ENCODE assay signal across 9 mouse cellular contexts in the genomic region with DNA sequence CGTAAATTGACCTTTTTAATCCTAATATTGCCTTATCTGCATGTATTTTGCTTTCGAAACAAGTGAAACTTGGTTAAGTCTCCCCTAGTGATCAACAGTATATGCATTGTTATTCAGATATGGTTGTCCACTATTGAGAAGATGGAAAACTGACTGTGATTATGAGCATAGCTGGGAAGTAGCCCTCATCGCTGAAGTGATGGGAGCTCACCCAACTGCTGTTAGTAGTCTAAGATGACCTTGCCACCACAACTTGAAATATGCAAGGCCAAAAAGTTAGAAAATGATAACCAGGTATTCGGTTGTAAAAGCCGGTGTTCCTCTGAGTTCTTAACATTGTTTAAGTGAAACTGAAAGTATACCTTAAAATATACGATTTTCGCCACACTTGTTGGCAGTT. TPM values are rescaled to one million over a fixed set of nuclear protein-coding genes. Genes with fewer than 3 reads are reported as not detected.
DNase-seq lines count a peak whose midpoint lies in the region; ATAC-seq and TF ChIP-seq lines count a peak whose summit lies in the region.
"Had no signal": no experiment of that assay in that cellular context is flagged by ENCODE, and none has a peak within 500 bp of the region (broad histone marks: within the 10 kb centered on the region; RNA-seq: fewer than 3 reads in every experiment).

No protein-coding gene starts in this region.

- TF ChIP-seq EP300 in lung, postnatal 0 days (IDR thresholded peaks at IDR 0.05) = no peak

- no peak overlapping the region for H3K9ac ChIP-seq in forebrain, embryonic 15.5 days (replicated peaks)
- no peak overlapping the region for H3K9ac ChIP-seq in forebrain, embryonic 14.5 days (ENCODE audit: low read length)
- no peak overlapping the region for H3K9ac ChIP-seq in lung, embryonic 14.5 days
- no peak overlapping the region for H3K9ac ChIP-seq in lung, postnatal 0 days (replicated peaks; ENCODE audit: low read depth)
- no peak overlapping the region for H3K9ac ChIP-seq in intestine, embryonic 15.5 days

- TF ChIP-seq CTCF in lung, embryonic 14.5 days (IDR thresholded peaks at IDR 0.05; ENCODE audit: low read depth) = no peak
- TF ChIP-seq CTCF in lung, postnatal 0 days (IDR thresholded peaks at IDR 0.05) = no peak

- DNase-seq in forebrain, embryonic 14.5 days (ENCODE audit: low spot score) = no peak
- no peak for DNase-seq in lung, embryonic 14.5 days
- DNase-seq in lung, postnatal 0 days (ENCODE audit: low spot score) = no peak
- DNase-seq in naive thymus-derived CD4-positive, alpha-beta T cell, adult 2 months (ENCODE audit: low read depth) = peak; percentile 44
- DNase-seq in yolk sac, embryonic 10.5 days (ENCODE audit: low spot score) = no peak
- no peak for DNase-seq in left cerebral cortex, adult 18-20 months (ENCODE audit: low spot score in 2 of 2)
- DNase-seq: cerebellum, adult 11 months had no signal

- peaks cover 16% of the 10 kb centered on the region for H3K4me1 ChIP-seq in forebrain, embryonic 15.5 days
- H3K4me1 ChIP-seq in forebrain, embryonic 14.5 days (ENCODE audit: control insufficient read depth, insufficient read depth, low read length) = peaks cover 8% of the 10 kb centered on the region; the same call in 1 of the 2 replicates
- 0 out of 2 replicates have a peak, but pooled peaks cover 3% of the 10 kb centered on the region for H3K4me1 ChIP-seq in lung, embryonic 14.5 days (ENCODE audit: insufficient read depth)
- no peaks in the 10 kb centered on the region for H3K4me1 ChIP-seq in lung, postnatal 0 days (ENCODE audit: insufficient read depth, low read depth, low read length)
- peaks cover 6% of the 10 kb centered on the region; the same call in 1 of the 2 replicates for H3K4me1 ChIP-seq in intestine, embryonic 15.5 days (replicated peaks)

- 76% methylated on average over 7 of the region's 7 CpGs for WGBS in forebrain, embryonic 15.5 days
- WGBS in forebrain, embryonic 14.5 days = 78% methylated on average over 7 of the region's 7 CpGs
- WGBS in lung, embryonic 14.5 days = 85% methylated on average over 7 of the region's 7 CpGs
- 77% methylated on average over 7 of the region's 7 CpGs for WGBS in lung, postnatal 0 days
- WGBS in intestine, embryonic 15.5 days = 73% methylated on average over 7 of the region's 7 CpGs

- no peak for ATAC-seq in forebrain, embryonic 15.5 days (replicated peaks)
- no peak for ATAC-seq in forebrain, embryonic 14.5 days
- ATAC-seq in lung, embryonic 14.5 days (ENCODE audit: insufficient read depth) = no peak
- ATAC-seq in lung, postnatal 0 days = no peak
- no peak for ATAC-seq in intestine, embryonic 15.5 days

- H3K27me3 ChIP-seq in forebrain, embryonic 15.5 days = no peaks in the 10 kb centered on the region
- H3K27me3 ChIP-seq in forebrain, embryonic 14.5 days (replicated peaks; ENCODE audit: control insufficient read depth, insufficient read depth, low read length) = no peaks in the 10 kb centered on the region
- H3K27me3 ChIP-seq in lung, embryonic 14.5 days (ENCODE audit: insufficient read depth, low read length) = no peaks in the 10 kb centered on the region
- H3K27me3 ChIP-seq in lung, postnatal 0 days (replicated peaks; ENCODE audit: insufficient read depth, low read length) = no peaks in the 10 kb centered on the region
- no peaks in the 10 kb centered on the region for H3K27me3 ChIP-seq in intestine, embryonic 15.5 days (replicated peaks)

- H3K27ac ChIP-seq in forebrain, embryonic 15.5 days (replicated peaks) = 0 out of 2 replicates have a peak overlapping the region, but pooled peaks have one; percentile 41
- no peak overlapping the region for H3K27ac ChIP-seq in forebrain, embryonic 14.5 days (ENCODE audit: low read depth, low read length)
- H3K27ac ChIP-seq in lung, embryonic 14.5 days (ENCODE audit: low read depth) = no peak overlapping the region
- no peak overlapping the region for H3K27ac ChIP-seq in lung, postnatal 0 days (ENCODE audit: low read length)
- peak overlapping the region; percentile 99; the same call in 1 of the 2 replicates for H3K27ac ChIP-seq in intestine, embryonic 15.5 days

- H3K36me3 ChIP-seq in forebrain, embryonic 15.5 days = no peaks in the 10 kb centered on the region
- H3K36me3 ChIP-seq in forebrain, embryonic 14.5 days (ENCODE audit: control insufficient read depth, insufficient read depth, low read length) = no peaks in the 10 kb centered on the region
- no peaks in the 10 kb centered on the region for H3K36me3 ChIP-seq in lung, embryonic 14.5 days (ENCODE audit: insufficient read depth)
- no peaks in the 10 kb centered on the region for H3K36me3 ChIP-seq in lung, postnatal 0 days (ENCODE audit: insufficient read depth, low read length)
- H3K36me3 ChIP-seq in intestine, embryonic 15.5 days = no peaks in the 10 kb centered on the region

- H3K9me3 ChIP-seq in forebrain, embryonic 15.5 days = no peaks in the 10 kb centered on the region
- H3K9me3 ChIP-seq in forebrain, embryonic 14.5 days (replicated peaks; ENCODE audit: control insufficient read depth, low read length) = no peaks in the 10 kb centered on the region
- H3K9me3 ChIP-seq in lung, embryonic 14.5 days (ENCODE audit: low read depth, low read length) = no peaks in the 10 kb centered on the region
- H3K9me3 ChIP-seq in lung, postnatal 0 days (ENCODE audit: low read length) = no peaks in the 10 kb centered on the region
- H3K9me3 ChIP-seq in intestine, embryonic 15.5 days = no peaks in the 10 kb centered on the region

- H3K4me3 ChIP-seq in forebrain, embryonic 15.5 days = no peak overlapping the region
- H3K4me3 ChIP-seq in forebrain, embryonic 14.5 days (ENCODE audit: low read depth, low read length) = no peak overlapping the region
- no peak overlapping the region for H3K4me3 ChIP-seq in lung, embryonic 14.5 days (ENCODE audit: low read depth, low read length)
- no peak overlapping the region for H3K4me3 ChIP-seq in lung, postnatal 0 days (ENCODE audit: low read depth, low read length)
- peak overlapping the region; percentile 94 for H3K4me3 ChIP-seq in intestine, embryonic 15.5 days (replicated peaks)

- H3K4me2 ChIP-seq in forebrain, embryonic 15.5 days (replicated peaks) = no peak overlapping the region
- H3K4me2 ChIP-seq in forebrain, embryonic 14.5 days (ENCODE audit: low read length) = no peak overlapping the region
- peak overlapping the region; percentile 71 for H3K4me2 ChIP-seq in lung, embryonic 14.5 days
- H3K4me2 ChIP-seq in lung, postnatal 0 days (replicated peaks; ENCODE audit: low read depth, low read length) = no peak overlapping the region
- H3K4me2 ChIP-seq in intestine, embryonic 15.5 days (replicated peaks) = peak overlapping the region; percentile 78

RNA-seq across cellular contexts. Expression of a gene that starts 1.3 kb away (rescaled TPM):
- polyA plus RNA-seq in forebrain, embryonic 15.5 days (2015; fragmentation: Nextera tagmentation; extraction: Ambion mirVana) = 9.5 and 10.1 TPM in 2 replicates
- 9.1 and 10.3 TPM in 2 replicates for polyA plus RNA-seq in forebrain, embryonic 14.5 days (2014; fragmentation: Nextera tagmentation; extraction: Ambion mirVana)
- 14.4 and 15.1 TPM in 2 replicates for polyA plus RNA-seq in lung, embryonic 14.5 days (2014; fragmentation: Nextera tagmentation; extraction: Ambion mirVana)
- 5.0 and 5.7 TPM in 2 replicates for polyA plus RNA-seq in lung, postnatal 0 days (2015; fragmentation: Nextera tagmentation; extraction: Ambion mirVana)
- 29.8 and 30.5 TPM in 2 replicates for polyA plus RNA-seq in intestine, embryonic 15.5 days (2015; fragmentation: Nextera tagmentation; extraction: Ambion mirVana)
- total RNA-seq in left cerebral cortex, adult 18-20 months (2021) = 10 to 100 TPM; 10.2 to 12.3 TPM

Comparison
In these comparisons a context has a peak if more than half of its experiments do, and no peak if none do; other contexts are left out.
1. H3K27ac ChIP-seq: peak in forebrain, embryonic 15.5 days (single experiment) and intestine, embryonic 15.5 days (single experiment); none in forebrain, embryonic 14.5 days (single experiment), lung, embryonic 14.5 days (single experiment) and lung, postnatal 0 days (single experiment).
2. H3K4me2 ChIP-seq: peak in lung, embryonic 14.5 days (single experiment) and intestine, embryonic 15.5 days (single experiment); none in forebrain, embryonic 15.5 days (single experiment), forebrain, embryonic 14.5 days (single experiment) and lung, postnatal 0 days (single experiment).